Mouse (Mus musculus) E14TG2a.4 (cell line): ENCODE measurements around the gene Nos2.

Experiments used
- H3K27me3 ChIP-seq: 2 replicates; pipeline ENCODE4 v1.6.1; 2014; ENCODE audit warnings: low read length, control low read depth; ENCODE audit not compliant: insufficient read depth
- H3K36me3 ChIP-seq: 2 replicates; pipeline ENCODE4 v1.6.1; 2014; ENCODE audit warnings: low read length, control low read depth; ENCODE audit not compliant: insufficient read depth
- H3K4me1 ChIP-seq: replicated peaks from 2 replicates; pipeline ENCODE4 v1.6.1; 2014; ENCODE audit warnings: low read depth, low read length, control low read depth
- H3K4me3 ChIP-seq: replicated peaks from 2 replicates; pipeline ENCODE4 v1.5.1; 2014; ENCODE audit warnings: mild to moderate bottlenecking, low read length
- H3K9me3 ChIP-seq: 2 replicates; pipeline ENCODE4 v1.6.1; 2014; ENCODE audit warnings: low read length, control low read depth
- CTCF ChIP-seq: conservative IDR thresholded peaks from 2 replicates; pipeline ENCODE4 v1.5.1; 2014; ENCODE audit warnings: low read length
- NANOG ChIP-seq: IDR thresholded peaks from 2 replicates; pipeline ENCODE4 v1.6.1; 2014; ENCODE audit warnings: borderline replicate concordance, low read length, mixed read lengths
- POU5F1 ChIP-seq: IDR thresholded peaks from 2 replicates; pipeline ENCODE4 v1.6.1; 2014; ENCODE audit warnings: low read length, borderline replicate concordance

Nos2 gene

DNA sequence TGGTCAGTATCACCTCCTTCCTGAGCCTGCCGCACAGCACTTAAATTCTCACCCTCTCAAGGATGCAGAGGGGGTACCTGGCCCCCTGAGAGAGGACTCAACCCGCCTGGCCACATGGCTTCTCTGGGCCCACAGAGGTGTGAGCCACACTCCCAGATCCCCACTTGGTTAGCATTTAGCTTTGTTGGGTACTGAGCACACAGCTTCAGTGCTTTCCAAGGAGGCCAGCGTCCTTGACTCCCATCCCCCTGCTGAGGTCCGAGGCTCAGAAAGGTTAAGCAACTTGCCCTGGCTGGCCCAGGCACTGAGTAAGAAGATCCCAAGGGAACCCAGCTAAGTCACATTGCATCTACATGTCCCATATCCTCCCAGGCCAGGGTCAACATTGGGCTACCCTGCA is 47.5 kb downstream of the Nos2 start:
- Histone ChIP-seq H3K4me3 (0 out of 2 replicates have a peak overlapping the region, but pooled peaks have one; percentile 8), H3K9me3 (no peaks in the 10 kb centered on the region), H3K27me3 (no peaks in the 10 kb centered on the region), H3K36me3 (no peaks in the 10 kb centered on the region), H3K4me1 (peaks cover 48% of the 10 kb centered on the region)
- TF ChIP-seq POU5F1 = no peak
- TF ChIP-seq CTCF = no peak
- TF ChIP-seq NANOG = no peak

DNA sequence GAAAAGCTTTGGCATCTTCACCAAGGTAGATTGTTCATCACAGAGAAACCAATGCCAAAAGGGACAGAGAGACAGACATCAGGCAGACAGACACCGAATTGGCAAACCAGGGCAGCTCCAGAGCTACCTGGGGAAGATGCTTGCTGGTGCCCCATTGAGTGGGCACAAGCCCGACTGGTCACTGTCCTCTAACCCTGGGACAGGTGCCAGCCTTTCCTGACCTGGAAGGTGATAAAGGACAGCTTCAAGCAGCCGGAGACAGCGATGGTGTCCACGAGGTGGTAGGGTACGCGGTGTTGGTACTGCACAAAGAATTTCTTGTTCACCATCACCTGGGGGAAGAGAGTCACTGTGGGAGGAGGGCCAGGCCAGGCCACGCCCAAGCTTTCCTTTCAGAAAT is 50.5 kb downstream of the Nos2 start:
- H3K4me1 ChIP-seq = peaks cover 66% of the 10 kb centered on the region
- no peaks in the 10 kb centered on the region for H3K27me3 ChIP-seq
- TF ChIP-seq CTCF = no peak
- no peak for TF ChIP-seq NANOG
- H3K36me3 ChIP-seq = no peaks in the 10 kb centered on the region
- no peak overlapping the region for H3K4me3 ChIP-seq
- H3K9me3 ChIP-seq = no peaks in the 10 kb centered on the region

DNA sequence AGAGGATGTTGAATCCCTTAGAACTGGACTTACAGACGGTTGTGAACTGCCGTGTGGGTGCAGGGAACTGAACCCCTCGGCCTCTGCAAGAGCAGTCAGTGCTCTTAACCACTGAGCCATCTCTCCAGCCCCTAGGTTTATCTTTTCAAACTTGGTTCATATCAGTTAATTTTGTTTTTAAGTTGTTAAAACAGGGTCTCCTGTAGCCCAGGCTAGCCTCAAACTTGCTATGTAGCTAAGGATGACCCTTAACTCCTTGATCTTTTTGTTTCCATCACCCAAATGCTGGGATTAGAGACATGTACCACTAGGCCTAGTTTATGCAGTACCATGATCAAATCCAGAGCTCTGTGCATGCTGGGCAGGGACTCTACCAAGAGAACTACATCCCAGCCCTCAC is 51.2 kb downstream of the Nos2 start:
- Histone ChIP-seq H3K4me3 (no peak overlapping the region), H3K9me3 (no peaks in the 10 kb centered on the region), H3K27me3 (no peaks in the 10 kb centered on the region), H3K36me3 (no peaks in the 10 kb centered on the region), H3K4me1 (peaks cover 72% of the 10 kb centered on the region)
- no peak for TF ChIP-seq CTCF
- no peak for TF ChIP-seq POU5F1
- no peak for TF ChIP-seq NANOG

DNA sequence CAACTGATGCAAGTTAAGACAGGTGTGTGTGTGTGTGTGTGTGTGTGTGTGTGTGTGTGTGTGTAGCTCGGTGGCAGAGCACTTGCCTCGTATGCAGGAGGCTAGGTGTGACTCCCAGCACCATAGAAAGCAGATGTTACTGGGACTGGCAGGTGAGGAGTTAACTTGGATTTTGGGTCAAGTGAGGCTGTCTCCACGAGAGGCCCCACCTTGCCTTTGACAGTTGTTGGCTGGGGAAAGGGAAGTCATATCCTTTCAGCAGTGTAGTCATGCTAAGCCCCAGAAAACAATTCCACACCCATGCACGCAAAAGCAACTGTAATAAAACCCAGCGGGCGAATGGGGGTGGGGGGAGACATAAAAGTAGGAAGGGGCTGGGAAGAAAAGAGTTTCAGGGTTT is 51.7 kb downstream of the Nos2 start:
- Histone ChIP-seq H3K4me3 (peak overlapping the region; percentile 59; the same call in 1 of the 2 replicates), H3K4me1 (peaks cover 74% of the 10 kb centered on the region), H3K36me3 (no peaks in the 10 kb centered on the region), H3K27me3 (no peaks in the 10 kb centered on the region), H3K9me3 (no peaks in the 10 kb centered on the region)
- TF ChIP-seq CTCF = no peak
- no peak for TF ChIP-seq POU5F1

DNA sequence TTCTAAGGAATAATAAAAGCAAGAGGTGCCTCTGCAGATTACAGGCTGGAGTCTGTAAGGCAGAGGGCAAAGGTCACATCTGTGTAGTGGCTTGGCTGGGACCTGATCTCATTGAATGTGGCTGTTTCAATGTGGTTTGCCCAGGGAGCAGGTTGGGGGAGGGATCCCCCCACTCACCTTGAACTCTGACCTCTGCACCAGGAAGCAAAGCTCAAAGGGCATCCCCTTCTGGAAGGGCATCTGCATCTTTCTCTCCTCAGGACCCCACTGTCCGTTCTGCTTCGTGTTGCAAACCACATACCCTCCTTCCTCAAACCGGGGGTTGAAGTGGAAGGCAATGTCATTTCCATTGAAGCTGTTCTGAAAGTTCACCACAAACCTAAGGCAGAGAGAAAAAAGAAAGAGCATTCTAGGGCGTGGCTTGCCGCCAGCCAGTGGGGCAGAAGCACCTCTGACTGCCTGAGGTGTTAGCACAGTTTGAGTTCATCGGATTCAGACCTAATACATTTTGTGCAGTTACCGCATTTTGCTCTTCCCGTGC is 52.3 kb downstream of the Nos2 start:
- Histone ChIP-seq H3K4me1 (peaks cover 75% of the 10 kb centered on the region), H3K9me3 (no peaks in the 10 kb centered on the region), H3K36me3 (no peaks in the 10 kb centered on the region), H3K27me3 (no peaks in the 10 kb centered on the region), H3K4me3 (peak overlapping the region; percentile 59)
- no peak for TF ChIP-seq NANOG
- TF ChIP-seq POU5F1 = no peak
- no peak for TF ChIP-seq CTCF

DNA sequence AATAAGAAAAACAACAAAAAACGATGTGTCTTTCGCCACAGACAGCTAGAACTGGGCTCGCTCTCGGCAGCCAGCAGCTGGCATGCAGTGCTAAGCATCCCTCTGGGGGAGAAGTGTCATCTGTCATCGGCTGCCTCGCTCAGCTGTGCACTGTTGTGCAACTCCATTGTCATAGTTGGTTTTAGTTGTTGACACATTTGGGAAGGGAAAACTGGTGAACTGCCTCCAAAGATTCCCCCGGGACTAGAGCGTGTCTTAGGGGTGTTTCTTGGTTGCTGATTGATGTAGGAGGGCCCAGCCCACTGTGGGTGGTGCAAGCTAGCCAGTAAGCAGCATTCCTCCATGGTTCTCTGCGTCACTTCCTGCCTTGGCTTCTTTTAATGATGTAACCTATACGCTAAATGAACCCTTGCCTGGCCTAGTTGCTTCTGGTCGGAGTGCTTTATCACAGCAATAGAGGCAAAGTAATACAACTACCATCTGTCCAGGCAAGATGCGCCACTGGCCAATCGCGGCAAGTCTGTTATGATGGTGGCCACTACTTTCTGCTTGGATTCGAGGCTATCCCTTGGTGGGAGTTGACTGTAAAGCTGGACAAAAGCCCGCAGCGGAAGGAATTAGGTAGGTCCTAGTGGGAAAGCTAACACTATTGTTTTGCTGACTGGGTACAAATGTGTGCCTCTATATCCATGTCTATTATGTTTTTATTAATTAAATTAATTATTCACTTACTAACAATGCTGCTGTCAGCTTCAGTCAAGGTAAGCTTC is 53.0 kb downstream of the Nos2 start:
- no peaks in the 10 kb centered on the region for H3K36me3 ChIP-seq
- peak overlapping the region; percentile 59 for H3K4me3 ChIP-seq
- H3K27me3 ChIP-seq = no peaks in the 10 kb centered on the region
- TF ChIP-seq NANOG = no peak
- no peak for TF ChIP-seq POU5F1
- TF ChIP-seq CTCF = no peak
- H3K9me3 ChIP-seq = no peaks in the 10 kb centered on the region
- peaks cover 75% of the 10 kb centered on the region for H3K4me1 ChIP-seq

DNA sequence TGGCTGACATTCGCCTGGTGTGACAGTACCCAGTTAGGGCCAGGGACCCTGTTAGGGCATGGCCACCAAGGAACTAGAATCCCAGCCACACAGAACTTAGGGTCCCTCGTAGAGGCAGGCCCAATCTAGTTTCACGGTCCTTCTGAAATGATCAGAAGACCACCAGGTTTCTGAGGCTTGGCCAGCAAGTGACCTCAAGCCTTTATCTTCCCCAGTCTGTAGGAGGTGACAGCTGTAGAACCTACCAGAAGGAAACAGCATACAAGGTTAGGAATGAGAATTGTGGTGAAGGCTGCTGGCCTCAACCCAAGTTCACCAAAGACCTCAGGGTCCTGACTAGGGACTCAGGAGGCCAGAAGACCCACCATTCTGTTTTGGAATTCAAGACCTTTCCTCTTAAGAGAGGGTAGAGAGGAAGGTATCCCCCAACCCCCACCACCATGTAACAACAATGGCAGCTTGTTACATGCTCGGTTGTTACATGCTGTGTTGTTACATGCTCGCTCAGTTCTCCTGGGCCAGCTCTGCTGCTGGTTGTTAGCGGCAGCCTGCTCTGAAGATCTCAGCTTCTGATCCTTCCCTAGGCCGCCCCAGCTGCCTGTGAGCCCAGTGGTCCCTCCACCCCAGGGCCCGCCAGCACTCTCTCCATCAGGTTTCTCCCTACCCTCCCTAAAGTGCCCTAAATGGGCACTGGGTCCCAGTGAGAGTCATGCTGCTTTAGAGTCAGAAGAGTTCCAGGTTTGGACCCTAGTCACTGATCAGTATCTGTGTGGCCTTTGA is 56.3 kb downstream of the Nos2 start:
- H3K4me1 ChIP-seq = peaks cover 56% of the 10 kb centered on the region
- peak overlapping the region; percentile 46 for H3K4me3 ChIP-seq
- H3K36me3 ChIP-seq = no peaks in the 10 kb centered on the region
- no peaks in the 10 kb centered on the region for H3K27me3 ChIP-seq
- TF ChIP-seq POU5F1 (no peak), NANOG (no peak), CTCF (no peak)
- H3K9me3 ChIP-seq = no peaks in the 10 kb centered on the region

DNA sequence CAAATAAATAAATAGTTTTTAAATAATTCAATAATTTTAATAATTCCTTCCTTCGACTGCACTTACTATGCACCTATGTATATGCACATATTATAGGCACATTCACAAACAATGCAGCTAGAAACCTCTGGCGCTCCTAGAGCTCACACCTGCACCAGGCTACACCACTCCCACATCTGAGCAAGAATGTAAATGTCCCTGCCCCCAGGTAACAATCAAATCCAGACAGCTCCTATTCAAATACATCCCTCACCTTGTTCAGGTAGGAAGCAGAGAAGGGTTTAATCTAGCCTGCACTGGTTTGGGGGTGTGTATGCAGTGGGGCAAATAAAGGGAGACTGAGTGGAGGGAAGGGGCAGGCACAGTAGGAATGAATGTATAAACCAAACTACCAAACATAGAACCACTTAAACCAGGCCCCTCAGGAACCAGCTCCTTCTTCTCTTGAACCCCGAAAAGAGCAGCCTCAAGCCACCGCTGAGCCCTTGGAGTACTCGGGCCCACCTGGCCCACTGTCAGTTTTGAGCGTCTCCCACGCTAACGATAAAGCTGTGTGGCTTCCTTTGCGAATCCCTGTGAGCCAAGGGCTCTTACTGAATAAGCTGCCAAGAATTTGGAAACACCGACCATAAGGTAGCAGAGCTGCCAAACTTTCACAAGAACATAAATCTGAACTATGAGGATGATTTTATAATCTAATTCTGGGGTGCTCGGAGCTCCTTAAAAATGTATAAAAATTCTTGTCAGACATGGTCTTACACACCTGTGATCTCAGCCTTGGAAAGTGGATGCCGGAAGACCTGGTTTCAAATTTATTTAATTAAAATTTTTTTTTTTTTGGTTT is 57.8 kb downstream of the Nos2 start:
- no peaks in the 10 kb centered on the region for H3K36me3 ChIP-seq
- H3K27me3 ChIP-seq = no peaks in the 10 kb centered on the region
- H3K4me1 ChIP-seq = peaks cover 41% of the 10 kb centered on the region
- no peak overlapping the region for H3K4me3 ChIP-seq
- H3K9me3 ChIP-seq = no peaks in the 10 kb centered on the region
- TF ChIP-seq POU5F1 (no peak), NANOG (no peak), CTCF (no peak)
